Mouse (Mus musculus): ENCODE data around the gene Eepd1.

Gene Eepd1

DNA sequence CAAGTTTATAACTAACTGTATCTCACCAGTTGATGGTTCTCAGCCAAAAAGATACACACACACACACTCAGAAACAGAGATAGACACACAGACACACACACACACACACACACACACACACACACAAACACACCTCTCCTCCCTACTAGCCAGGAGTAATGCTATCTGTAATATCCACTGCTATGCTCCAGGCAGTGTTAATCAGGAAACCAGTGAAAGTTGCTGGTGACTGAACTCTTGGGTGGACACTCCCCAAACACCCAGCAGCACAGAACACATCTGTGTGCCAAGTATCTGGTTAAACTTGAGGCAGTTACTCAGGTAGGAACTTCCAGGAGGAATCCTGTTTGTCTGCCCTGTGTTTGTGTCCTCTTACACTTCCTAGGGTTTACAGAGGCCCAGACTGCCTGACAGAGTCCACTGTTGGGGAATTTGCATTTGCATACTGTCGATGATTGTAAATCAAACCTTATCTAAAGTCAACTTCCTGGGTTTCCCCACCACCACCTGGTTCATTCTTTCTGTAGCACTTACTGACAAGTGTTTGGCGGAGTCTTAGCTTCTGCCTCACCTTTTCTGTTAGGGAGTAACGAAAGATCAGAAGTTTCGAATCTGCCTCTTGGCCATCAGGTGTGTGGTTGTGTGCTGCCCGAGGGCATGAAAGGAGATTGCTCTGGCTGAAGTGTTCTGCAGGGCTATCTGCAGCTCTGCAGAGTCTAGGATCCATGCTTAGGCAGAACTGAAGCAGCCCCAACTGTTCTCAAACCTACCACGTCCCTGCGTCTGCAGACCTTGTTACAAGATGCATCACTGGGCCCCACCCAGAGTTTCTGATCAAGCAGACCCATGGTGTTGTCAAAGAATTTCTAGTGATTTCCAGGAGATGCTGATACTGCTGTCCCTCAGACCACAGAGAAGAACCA lies 97.6 kb downstream of the Eepd1 start:
- no peak for DNase-seq (ENCODE audit: low spot score in 2 of 2)

DNA sequence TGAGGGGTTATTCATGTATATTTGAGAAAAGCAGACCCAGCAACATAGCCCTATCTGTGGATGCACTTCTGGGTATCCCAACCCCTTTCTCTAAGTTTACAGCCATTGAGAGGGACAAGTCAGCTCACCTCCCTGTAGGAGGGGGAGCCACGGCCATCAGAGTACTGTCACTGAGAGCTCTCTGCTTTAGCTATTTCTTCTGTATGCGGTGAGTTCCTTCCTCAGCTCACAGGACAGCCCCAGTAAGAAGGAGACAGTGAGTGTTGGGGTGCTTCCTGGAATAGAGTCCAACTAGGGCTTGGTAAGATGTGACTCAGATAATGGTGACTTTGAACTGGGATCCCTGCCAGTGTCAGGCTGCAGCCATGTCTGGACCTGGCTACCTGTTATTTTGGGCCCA lies 102.3 kb downstream of the Eepd1 start:
- no peak for DNase-seq (ENCODE audit: low spot score in 2 of 2)

DNA sequence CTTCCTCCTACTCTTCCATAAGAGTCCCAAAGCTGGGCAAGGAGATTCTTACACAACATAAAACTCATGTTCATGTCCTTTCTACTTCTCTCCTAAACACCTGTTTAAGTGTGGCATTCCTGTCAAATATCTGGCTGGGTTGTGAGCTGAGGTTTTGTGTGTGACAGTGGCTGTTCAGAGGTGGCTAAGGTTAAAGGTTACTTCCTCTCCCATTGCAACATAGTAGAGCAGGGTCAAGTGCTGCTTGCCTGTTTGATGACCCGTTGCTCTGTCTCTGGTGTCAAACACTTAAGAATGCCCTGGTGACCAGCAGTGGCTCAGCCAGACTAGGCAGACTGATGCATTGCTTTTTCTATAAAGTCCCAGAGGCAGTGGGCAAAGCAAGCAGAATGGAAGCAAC lies 104.3 kb downstream of the Eepd1 start:
- no peak for DNase-seq (ENCODE audit: low spot score in 2 of 2)

DNA sequence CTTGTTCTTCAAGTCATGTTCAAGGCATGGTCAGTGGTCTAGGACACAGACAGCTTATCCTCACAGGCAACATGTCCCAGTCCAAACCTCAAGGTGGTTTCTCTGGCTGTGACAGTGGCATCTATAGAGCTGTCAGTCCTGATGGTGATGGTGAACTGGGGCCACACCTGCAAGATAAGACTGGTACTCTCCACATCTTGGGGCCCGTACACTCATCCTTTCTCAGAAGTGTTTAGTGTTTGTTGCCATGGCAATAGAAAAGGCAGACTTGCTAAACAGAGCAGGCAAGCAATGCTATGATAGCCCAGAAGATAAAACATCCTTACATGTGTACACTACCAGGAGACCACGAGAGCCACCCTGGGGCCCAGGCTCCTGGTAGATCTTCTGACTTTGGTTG lies 107.2 kb downstream of the Eepd1 start:
- DNase-seq (ENCODE audit: low spot score in 2 of 2), result no peak

DNA sequence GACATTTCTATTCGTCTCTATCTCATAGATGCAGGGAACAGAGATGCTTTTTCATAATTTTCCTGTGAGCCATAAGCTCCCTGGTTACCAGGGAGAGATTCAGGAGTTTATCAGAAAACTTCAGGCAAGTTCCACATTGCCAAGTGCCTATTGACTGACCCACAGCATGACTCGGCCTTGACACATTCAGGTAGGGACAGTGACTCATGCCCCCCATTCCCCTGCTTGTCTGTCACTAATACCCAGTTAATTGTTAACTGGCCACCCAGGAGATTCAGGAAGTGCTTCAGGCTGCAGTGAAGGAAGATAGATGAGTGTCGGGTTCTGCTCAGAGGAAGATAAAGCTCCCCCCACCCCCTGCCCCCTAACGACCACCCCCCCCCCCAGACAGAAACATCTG lies 109.4 kb downstream of the Eepd1 start:
- no peak for DNase-seq (ENCODE audit: low spot score in 2 of 2)

DNA sequence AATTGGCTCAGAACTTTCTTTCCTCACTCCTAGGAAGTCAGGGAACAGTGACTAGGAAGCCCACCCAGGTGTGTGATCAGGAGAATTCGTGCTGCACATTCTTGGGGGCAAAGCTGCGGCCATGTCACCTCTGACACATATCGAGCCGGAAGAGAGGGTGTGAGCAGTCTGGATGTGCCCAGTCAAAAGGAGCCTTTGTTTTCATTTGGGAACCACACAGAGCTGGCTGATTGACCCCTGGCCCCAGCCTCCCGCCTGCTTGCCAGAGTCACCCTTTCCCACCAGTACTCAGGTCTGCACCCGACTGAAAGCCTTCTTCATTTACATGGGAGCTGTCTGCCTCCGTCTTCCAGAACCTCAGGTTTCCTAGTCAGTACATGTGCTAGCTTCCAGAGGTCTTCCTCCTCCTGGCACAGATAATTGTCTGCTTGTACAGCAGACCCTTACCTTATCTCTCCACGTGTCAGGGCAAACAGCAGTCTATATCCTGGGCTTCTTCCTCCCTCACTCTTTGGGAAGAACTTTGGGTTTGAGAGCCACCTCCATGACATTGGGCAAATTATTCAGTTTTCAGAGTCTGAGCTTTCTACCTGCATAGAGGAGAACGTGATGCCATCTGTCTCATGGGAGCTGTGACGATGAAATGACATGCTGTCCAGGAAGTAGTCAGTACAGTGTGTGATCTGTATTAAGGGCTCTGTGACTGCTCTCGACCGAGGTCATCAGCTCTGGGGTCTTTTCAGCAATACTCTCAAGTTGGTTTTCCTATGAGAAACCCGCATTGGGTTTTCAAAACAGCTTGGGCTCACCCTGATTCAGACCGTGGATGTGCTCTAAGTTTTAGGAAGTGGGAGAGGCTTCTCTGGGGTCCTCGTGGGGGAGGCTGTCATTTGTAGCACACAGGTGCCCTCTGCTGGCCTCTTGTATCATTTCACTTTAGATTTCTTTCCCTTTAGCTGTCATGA lies 110.3 kb downstream of the Eepd1 start:
- no peak for DNase-seq (ENCODE audit: low spot score in 2 of 2)

DNA sequence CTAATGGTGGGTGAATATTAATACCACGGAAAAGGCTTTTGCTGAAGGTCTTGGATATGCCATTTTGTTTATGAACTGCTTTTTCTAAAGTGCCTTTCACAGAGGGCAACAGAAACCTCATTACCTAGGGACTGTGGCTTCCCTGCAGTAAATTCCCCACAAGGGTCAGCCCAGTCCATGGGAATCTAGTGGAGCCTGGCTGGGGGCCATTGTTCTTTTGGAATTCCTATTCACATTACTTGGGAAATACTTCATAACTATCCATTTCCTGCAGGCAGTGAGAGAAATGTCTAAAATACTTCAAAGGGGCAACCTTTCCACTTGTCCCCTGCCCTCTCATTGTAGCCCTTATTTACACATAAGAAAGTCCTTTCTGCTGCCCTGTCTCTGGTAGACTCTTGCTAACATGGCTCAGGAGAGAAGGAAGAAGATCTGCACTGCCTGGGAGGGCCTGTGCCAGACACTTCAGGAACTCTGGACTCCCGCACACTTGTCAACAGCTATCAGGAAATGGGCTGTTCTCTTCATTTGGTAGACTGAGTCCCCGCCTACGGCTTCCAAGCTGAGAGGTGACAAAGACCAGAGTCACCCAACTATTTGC lies 111.1 kb downstream of the Eepd1 start:
- no peak for DNase-seq (ENCODE audit: low spot score in 2 of 2)

DNA sequence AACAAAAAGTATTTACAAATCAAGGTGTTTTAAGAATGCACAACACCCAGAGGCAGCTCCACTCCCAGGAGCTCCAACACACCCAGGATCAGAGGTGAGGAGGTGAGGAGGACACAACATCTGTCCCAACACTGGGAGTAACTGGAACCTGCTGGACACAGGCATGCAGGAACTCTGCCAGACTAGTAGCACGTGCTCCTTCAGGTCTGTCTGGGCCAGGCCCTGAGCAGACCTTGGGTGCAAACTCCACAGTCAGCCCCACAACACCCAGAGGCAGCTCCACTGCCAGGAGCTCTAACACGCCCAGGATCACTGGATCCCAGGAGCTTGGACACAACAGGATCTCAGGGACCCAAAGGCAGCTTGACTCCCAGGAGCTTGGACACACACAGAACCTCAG lies 143.4 kb downstream of the Eepd1 start:
- DNase-seq (ENCODE audit: low spot score in 2 of 2), result no peak

DNA sequence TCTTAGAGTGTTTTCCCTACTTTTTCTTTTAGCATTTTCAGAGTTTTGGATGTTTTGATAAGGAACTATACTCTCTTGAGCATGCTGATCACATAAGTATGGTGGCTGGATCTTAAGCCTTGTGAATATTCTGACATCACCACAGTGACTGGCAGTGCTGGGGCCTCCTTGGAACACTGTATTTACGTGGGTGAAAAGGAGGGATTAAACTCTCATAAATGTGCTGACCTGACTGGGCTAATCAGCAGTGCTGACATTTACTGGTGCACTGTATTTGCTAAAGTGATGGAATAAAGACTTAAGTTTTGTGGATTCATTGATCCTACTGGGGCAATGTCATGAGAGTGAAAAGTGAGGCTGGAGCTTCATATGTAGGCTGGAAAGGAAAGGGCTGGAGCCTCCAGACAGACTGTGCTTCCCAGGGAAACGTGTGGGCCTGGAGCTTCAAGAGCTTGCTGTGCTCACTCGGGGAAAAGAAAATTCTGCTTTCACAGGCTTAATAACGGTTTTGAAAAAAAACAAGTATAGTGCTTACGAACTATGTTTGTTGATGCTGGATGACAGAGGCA lies 148.3 kb downstream of the Eepd1 start:
- DNase-seq (ENCODE audit: low spot score in 2 of 2), result no peak

All from spleen, postnatal 14 days (tissue).